Mouse (Mus musculus) ZHBTc4 (cell line): ENCODE measurements around the gene Drc1.

ENCODE experiments used
- DNase-seq: peaks from one replicate; pipeline ENCODE4 v3.0.0-alpha.2; 2011; ENCODE audit warnings: low read depth, low spot score

The Drc1 gene

DNA sequence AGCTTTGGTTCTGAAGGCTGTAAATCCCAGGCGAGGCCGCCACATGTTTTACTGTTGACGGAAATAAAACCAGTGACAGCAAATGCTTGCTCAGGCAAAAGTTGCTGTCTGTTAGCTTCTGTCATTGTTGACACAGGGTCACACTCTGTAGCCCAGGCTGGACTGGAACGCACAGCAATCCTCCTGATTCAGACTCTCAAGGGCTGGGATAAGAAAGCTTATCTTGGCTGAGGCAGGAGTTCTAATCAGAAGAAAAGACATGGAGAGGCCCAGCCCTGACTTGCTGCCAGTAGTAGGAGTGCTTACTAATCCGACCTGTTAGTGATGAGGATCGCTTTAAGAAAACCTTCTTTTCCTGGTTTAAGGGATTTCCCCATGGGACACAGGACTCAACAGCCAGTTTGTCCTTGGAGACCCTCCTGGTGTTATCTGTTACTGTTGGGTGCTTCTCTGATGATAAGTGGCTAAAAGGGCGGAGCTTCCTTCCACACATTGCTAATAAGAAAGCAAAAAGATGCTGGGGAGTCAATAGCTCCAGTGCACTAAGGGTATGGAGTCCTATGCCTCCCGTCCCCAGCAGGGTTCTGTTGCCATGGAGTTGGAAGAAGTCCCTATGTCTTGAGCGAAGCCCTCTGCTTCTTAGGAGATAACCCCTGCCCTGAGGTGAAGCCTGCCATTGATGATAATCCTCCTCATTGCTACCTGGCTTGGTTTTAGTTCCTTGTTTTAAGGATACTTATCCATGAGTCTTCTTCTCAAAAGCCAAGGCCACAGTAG, 6.1 kb downstream of the Drc1 start:
- DNase-seq: no peak

DNA sequence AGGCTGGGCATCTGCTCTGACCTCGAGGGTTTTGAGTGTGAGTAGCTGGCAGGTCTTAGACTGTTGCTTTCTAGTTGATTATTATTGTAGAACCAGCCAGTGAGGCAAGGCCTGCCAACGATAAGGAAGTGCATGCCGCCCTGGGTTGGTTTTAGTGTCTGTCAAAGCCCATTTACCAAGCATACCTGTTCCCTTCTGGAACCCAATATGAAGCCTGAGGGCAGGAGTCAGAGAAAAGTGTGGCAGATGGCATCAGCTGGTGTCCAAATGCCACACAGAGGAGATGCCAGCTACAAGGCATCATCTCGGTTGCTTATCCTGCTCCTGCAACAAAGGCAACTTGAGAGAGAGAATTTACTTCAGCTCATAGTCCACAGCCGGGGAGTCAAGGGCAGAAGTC, 59.6 kb downstream of the Drc1 start:
- DNase-seq: no peak

GRCm38 (mm10) chr5:30341601-30342365, 60.6 kb downstream of the Drc1 start:
- DNase-seq: no peak

- DNase-seq: peak; percentile 52
Observed at GRCm38 (mm10) chr5:30342601-30343015, 61.4 kb downstream of the Drc1 start.

- DNase-seq: peak; percentile 78
Observed at GRCm38 (mm10) chr5:30343107-30343506, 61.9 kb downstream of the Drc1 start.

DNA sequence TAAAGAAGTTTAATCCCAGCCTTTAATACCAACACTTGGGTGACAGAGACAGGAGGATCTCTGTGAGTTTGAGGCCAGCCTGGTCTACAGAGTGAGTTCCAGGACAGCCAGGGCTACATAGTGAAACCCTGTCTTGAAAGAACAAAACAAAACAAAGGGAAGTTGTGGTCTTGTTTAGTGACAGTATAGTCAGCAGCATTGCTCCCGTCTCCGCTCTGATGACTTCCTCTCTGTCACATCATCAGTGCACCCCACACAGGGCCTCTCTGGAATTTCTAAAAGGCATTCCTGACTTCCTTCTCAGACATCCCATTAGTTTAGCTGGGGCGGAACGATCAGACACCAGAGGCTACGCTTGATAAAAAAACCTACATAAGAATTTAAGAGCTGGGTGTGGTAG, 62.7 kb downstream of the Drc1 start:
- no peak for DNase-seq

DNA sequence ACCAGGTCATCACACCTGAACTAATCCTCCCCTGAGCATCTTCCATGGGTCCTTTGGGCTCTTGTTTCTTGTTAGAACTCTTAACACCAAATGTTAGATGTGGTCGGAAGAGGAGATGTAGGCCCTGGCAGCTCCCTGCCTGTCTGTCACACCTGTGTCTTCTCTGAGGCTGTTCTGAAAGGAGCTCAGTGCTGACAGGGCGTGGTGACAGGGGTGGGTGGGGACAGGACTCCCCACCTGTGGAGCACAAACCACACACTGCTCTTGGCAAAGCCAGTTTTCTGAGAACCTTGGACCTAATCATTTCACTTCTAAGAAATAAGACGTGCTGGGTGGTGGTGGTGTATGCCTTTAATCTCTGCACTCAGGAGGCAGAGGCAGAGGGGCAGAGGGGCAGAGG, 72.4 kb downstream of the Drc1 start:
- DNase-seq: no peak

DNA sequence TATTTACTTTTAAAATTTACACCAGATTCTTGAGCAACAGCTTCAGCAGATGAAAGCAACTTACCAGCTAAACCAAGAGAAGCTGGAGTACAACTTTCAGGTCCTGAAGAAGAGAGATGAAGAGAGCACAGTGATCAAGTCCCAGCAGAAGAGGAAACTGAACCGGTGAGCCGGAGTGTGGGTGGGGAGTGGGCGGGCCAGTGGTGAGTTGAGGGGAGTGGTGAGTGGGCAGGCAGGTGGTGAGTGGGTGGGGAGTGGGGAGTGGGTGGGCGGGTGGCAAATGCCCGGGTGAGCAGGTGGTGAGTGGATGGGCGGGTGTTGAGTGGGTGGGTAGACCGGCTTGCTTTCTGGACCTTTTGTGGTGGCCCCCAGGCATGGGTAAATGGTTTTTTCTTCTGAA, 73.9 kb downstream of the Drc1 start:
- no peak for DNase-seq

DNA sequence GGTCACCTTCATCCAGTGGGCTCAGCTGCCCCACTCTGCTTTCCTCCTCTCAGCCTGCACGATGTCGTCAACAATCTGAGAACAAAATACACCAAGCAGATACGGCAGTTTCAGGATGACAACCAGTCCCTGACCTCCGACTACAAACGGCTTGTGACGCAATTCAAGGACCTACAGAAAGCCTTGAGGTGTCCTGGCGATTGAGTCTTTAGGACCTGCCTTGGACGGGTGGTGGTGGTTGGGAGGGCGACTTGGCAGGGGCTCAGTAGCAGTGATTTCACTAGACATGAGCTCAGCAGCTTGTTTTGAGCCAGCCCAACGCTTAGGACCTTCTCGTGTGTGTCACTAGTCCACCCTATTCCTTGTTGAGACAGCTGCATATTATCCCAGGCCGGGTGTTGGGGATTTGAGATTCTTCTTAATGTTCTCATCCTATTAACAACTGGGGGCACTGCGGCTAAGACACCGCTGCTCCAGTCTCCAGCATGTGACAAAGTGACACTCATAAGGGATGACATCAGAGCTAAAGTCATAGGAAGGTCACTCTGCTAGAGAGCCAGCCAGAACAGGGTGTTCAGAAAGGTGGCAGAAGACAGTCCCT, 74.5 kb downstream of the Drc1 start:
- DNase-seq: no peak

DNA sequence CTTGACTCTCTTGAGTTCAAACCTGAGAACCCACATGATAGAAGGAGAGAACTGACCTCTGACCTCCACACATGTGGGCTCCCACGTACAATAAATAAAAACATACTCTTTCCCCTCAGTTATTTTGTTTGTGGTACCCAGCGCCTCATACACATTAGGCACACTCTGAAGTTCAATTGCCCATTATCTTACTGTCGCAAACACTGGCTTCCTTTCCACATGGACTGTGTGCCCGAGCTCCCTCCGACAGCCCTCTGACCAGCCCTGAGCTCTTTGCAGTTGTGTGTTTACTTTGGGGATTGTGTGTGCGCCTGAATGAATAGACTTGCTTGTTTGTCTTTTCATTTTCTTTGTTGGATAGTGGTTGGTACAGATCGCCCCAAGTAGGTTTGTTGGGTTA, 75.5 kb downstream of the Drc1 start:
- no peak for DNase-seq

DNA sequence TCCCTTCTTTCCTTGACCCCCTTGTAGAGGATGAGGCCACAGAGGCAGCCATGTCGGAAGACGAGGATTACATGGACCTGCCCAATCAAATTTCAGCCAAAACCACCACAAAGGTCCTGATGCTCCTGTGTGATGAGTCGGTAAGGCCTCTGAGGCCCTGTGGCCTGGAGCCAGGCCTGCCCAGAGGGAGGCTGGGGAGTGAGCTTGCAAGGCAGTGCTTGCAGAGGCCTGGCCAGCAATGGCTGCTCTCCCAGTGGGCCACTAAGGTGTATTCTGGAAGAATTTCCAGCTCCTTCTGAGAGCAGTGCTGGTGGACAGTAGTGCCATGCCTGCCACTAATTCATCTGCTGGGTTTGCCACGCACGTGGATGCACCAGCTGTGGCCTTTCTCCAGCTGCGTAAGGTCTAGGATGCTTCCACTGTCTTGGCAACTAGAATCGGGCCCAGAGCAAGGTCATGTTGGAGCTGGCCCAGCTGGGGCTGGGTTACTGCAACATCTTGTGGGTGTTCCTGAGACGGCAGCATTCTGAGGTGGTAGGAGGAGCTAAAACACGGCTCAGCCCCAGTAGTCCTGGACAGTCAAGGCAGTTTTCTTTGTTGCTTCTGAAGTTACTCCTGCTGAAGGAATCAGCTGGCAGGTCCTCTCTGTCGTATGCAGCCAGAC, 77.4 kb downstream of the Drc1 start:
- peak; percentile 23 for DNase-seq

- no peak for DNase-seq
Observed at GRCm38 (mm10) chr5:30367405-30367804, 86.2 kb downstream of the Drc1 start.

- no peak for DNase-seq
Observed at GRCm38 (mm10) chr5:30369426-30369825, 88.2 kb downstream of the Drc1 start.

DNA sequence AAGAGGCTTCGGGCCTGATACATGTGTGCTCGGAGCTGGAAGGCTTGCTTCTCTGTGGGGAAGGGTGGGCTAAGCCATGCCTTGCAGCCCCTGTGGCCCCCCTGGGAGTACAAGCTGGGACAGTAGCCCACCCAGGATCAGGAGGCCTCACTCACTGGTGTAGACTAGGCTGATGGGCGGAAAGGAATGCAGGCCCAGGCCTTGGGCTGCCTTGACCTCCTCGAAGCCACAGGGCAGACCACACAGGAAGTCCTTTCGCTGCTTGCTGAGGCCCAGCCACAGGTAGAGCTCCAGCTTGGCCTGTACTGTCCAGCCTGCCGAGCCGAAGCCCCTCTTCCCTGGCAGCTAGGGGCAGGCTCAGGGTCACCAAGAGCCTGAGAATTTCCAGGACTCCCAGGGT, 101.7 kb downstream of the Drc1 start:
- no peak for DNase-seq

DNA sequence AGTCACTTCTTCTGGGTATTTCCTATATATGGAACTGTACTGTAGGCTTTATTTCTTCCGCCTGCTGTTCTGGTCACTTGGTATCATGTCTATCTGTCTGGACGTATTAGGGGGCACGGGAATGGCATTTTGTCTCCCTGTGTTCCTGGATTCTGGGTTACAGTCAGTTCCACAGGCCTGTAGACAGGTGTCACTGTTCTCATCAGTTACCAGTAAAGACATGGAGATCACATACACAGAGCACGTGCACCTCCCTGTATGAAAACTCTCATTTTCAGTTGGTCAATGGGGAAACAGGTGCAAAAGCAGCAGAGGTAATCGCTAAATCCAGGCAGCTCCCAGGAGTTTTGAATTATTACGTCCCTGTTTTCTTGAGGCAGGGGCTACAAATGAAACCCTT, 106.5 kb downstream of the Drc1 start:
- DNase-seq: no peak

GRCm38 (mm10) chr5:30389836-30390235, 108.6 kb downstream of the Drc1 start:
- DNase-seq: no peak

DNA sequence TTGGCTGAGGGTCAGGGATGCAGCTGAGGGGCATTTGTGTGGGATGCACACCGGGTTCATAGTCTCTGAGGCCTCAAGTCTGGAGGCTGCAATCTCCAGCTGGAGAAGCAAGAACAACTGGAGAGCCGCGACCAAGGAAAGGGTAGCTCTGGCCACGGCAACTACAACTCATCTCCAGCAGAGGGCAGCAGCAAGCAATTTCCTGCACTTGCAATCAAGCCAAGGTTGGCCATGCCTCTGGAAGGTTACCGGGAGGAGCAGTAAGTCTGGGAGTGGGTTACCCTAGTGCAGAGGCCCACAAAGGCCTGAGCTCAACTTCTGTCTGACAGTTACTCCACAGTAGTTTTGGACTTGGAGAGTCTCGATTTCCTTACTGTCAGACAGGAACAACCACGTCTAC, 110.3 kb downstream of the Drc1 start:
- DNase-seq: peak; percentile 83

GRCm38 (mm10) chr5:30400521-30400920, 119.3 kb downstream of the Drc1 start:
- no peak for DNase-seq

GRCm38 (mm10) chr5:30401165-30401564, 120.0 kb downstream of the Drc1 start:
- DNase-seq: no peak

DNA sequence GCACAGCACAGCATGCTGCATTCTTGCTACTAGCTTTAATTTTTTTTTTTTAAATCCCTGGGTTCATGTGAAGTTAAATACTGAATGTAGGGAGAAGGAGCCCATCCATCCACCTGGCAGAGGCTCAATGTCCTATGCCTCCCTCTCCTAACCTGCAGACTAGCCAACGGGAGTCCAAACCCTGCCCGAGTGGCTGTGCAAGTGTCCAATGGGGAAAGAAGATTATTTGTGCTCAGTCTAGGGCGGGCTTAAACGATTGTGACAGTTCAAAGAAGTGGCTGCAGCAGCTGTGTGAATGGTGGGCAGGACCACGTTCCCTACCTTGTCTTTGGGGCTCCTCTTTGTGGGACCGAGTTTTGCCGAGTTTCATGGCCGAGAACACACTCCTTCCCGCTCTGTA, 125.7 kb downstream of the Drc1 start:
- peak; percentile 59 for DNase-seq

- no peak for DNase-seq
Observed at GRCm38 (mm10) chr5:30411524-30411923, 130.3 kb downstream of the Drc1 start.

DNA sequence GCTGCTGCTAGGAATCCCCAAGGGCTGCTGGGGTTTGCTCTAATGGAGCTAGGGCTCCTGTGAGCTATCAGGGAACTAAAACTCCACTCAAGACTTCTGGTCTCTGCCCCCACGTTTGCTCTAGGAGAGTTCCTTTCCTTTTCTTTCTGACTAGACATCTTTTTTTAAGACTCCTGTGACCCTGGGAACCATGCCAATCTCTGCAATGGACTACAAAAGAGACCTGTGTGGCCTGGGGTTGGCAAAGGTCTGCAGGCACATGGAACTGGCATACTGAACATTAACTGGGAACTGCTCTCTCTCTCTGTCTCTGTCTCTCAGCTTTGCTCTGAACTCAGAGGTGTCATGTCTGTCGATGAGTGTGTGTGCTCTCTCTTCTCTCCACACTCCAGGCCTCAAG, 134.2 kb downstream of the Drc1 start:
- DNase-seq: no peak
